Mouse (Mus musculus) cerebellum, adult 2 months (tissue): ENCODE measurements around the gene Traip. TPM values are rescaled to one million over a fixed set of nuclear protein-coding genes. Genes with fewer than 3 reads are reported as not detected.
"Not testable (repeated sequence)": the region's sequence is repeated elsewhere in the genome, so short reads cannot be mapped to it uniquely, and the experiment has no call there.

ENCODE experiments used
- DNase-seq, 2 experiments: peaks; one replicate each; pipeline ENCODE4 v3.0.0; 2021
- H3K27ac ChIP-seq: fragments of 200-500 bp; 2 replicates; pipeline ENCODE4 v1.5.1; 2012; ENCODE audit warnings: low read length, control low read depth, inconsistent platforms; ENCODE audit not compliant: insufficient read depth
- H3K27me3 ChIP-seq: fragments of 200-500 bp; 2 replicates; pipeline ENCODE4 v1.6.1; 2012; ENCODE audit warnings: inconsistent platforms, mild to moderate bottlenecking, low read length, moderate library complexity; ENCODE audit not compliant: control insufficient read depth, insufficient read depth
- H3K4me1 ChIP-seq: fragments of 200-500 bp; 2 replicates; pipeline ENCODE4 v1.6.1; 2011; ENCODE audit warnings: low read length; ENCODE audit not compliant: control insufficient read depth, insufficient read depth
- H3K4me3 ChIP-seq: fragments of 200-500 bp; replicated peaks from 2 replicates; pipeline ENCODE3; 2011; ENCODE audit warnings: mild to moderate bottlenecking, low read depth, low read length, control low read depth; ENCODE audit not compliant: insufficient read depth
- CTCF ChIP-seq: fragments of 200-500 bp; IDR thresholded peaks from 2 replicates; pipeline ENCODE4 v1.5.1; 2011; ENCODE audit warnings: low read depth, mild to moderate bottlenecking, control low read depth, low read length, moderate library complexity, borderline replicate concordance; ENCODE audit not compliant: insufficient read depth
- POLR2A ChIP-seq: fragments of 200-500 bp; IDR thresholded peaks from 2 replicates; pipeline ENCODE4 v1.6.1; 2011; ENCODE audit warnings: low read length, control low read depth, borderline replicate concordance; ENCODE audit not compliant: insufficient read depth
- WGBS: fragments of 180-500 bp; shearing (Covaris S2); methylation state at CpG from one replicate; pipeline ENCODE4 v1.1.7; 2018; 5-methylcytosine and 5-hydroxymethylcytosine counted together
- polyA plus RNA-seq: library from polyadenylated mRNA; depleted of rRNA; stranded (reverse); fragments of >200 nt; gene quantifications from 2 replicates; pipeline ENCODE4 v1.2.3, GENCODE M21; 2012; rRNA removed

Gene Traip
- polyA plus RNA-seq, 1 experiment, result 1.5 TPM

GRCm38 (mm10) chr9:108002778-108003530 lies 53.0 kb downstream of the Traip start:
- WGBS, result under 1% methylated on average over 50 of the region's 50 CpGs
- no peak for DNase-seq
- H3K27me3 ChIP-seq, result no peaks in the 10 kb centered on the region
- peak overlapping the region; percentile 90 for H3K27ac ChIP-seq
- H3K4me3 ChIP-seq, result peak overlapping the region; percentile 86
- TF ChIP-seq CTCF, result no peak
- no peak for TF ChIP-seq POLR2A
- no peaks in the 10 kb centered on the region; the same call in 1 of the 2 replicates for H3K4me1 ChIP-seq

- peak; percentile 14 to 43 for DNase-seq
- H3K27ac ChIP-seq, result peak overlapping the region; percentile 29; the same call in 1 of the 2 replicates
- H3K4me3 ChIP-seq, result peak overlapping the region; percentile 86
- no peaks in the 10 kb centered on the region for H3K27me3 ChIP-seq
- TF ChIP-seq POLR2A (no peak), CTCF (no peak)
- WGBS, result 3% methylated on average over 8 of the region's 8 CpGs
- H3K4me1 ChIP-seq, result no peaks in the 10 kb centered on the region; the same call in 1 of the 2 replicates
These were observed 53.6 kb downstream of the Traip start for GRCm38 (mm10) chr9:108003531-108003890.

GRCm38 (mm10) chr9:108008041-108008440 lies 58.1 kb downstream of the Traip start:
- Histone ChIP-seq H3K4me1 (no peaks in the 10 kb centered on the region; the same call in 1 of the 2 replicates), H3K27ac (no peak overlapping the region), H3K4me3 (no peak overlapping the region), H3K27me3 (no peaks in the 10 kb centered on the region)
- WGBS, result 80% methylated on average over 5 of the region's 5 CpGs
- TF ChIP-seq POLR2A (no peak), CTCF (no peak)
- no peak for DNase-seq

- no peak overlapping the region for H3K4me3 ChIP-seq
- DNase-seq, result no peak
- H3K27me3 ChIP-seq, result no peaks in the 10 kb centered on the region
- no peaks in the 10 kb centered on the region; the same call in 1 of the 2 replicates for H3K4me1 ChIP-seq
- H3K27ac ChIP-seq, result no peak overlapping the region
- TF ChIP-seq POLR2A, result no peak
- no peak for TF ChIP-seq CTCF
These were observed 60.4 kb downstream of the Traip start for GRCm38 (mm10) chr9:108010385-108010784.

GRCm38 (mm10) chr9:108013577-108013976 lies 63.6 kb downstream of the Traip start:
- H3K27ac ChIP-seq, H3K27me3 ChIP-seq, DNase-seq, H3K4me3 ChIP-seq, H3K4me1 ChIP-seq: not testable (repeated sequence)
- WGBS, result 97% methylated on average over 2 of the region's 2 CpGs

- Histone ChIP-seq H3K4me3 (no peak overlapping the region), H3K4me1 (peaks cover 4% of the 10 kb centered on the region; the same call in 1 of the 2 replicates), H3K27ac (no peak overlapping the region), H3K27me3 (no peaks in the 10 kb centered on the region)
- WGBS, result 73% methylated on average over 3 of the region's 3 CpGs
- TF ChIP-seq CTCF (no peak), POLR2A (no peak)
- no peak for DNase-seq
These were observed 67.2 kb downstream of the Traip start for GRCm38 (mm10) chr9:108017127-108017526.

GRCm38 (mm10) chr9:108020741-108021140 lies 70.8 kb downstream of the Traip start:
- H3K27ac ChIP-seq, result no peak overlapping the region
- TF ChIP-seq CTCF (no peak), POLR2A (no peak)
- WGBS, result 91% methylated on average over 1 of the region's 1 CpGs
- peak in 1 of 2 experiments; percentile 20 for DNase-seq
- no peaks in the 10 kb centered on the region for H3K27me3 ChIP-seq
- peaks cover 11% of the 10 kb centered on the region; the same call in 1 of the 2 replicates for H3K4me1 ChIP-seq
- H3K4me3 ChIP-seq, result no peak overlapping the region

Other genes starting within 250 kb of the Traip start
- gene Sema3f, start 239.7 kb upstream of the Traip start, polyA plus RNA-seq, result 30.4 and 31.8 TPM in 2 replicates
- gene Rbm5, start 179.1 kb upstream of the Traip start, polyA plus RNA-seq, result 126 and 129 TPM in 2 replicates
- gene Rbm6, start 76.9 kb upstream of the Traip start, polyA plus RNA-seq, result 64.5 and 66.4 TPM in 2 replicates
- gene Mon1a, start 62.0 kb upstream of the Traip start, polyA plus RNA-seq, result 32.4 and 34.4 TPM in 2 replicates
- gene Mst1r, start 43.3 kb upstream of the Traip start, polyA plus RNA-seq, result 0.71 and 1.0 TPM in 2 replicates
- not detected in 2 replicates for gene Actl11, start 21.7 kb upstream of the Traip start, polyA plus RNA-seq
- 20.2 and 25.1 TPM in 2 replicates for gene Camkv, start 14.5 kb upstream of the Traip start, polyA plus RNA-seq
- 8.0 and 10.0 TPM in 2 replicates for gene Uba7, start 25.4 kb downstream of the Traip start, polyA plus RNA-seq
- 0.20 and 0.38 TPM in 2 replicates for gene Gm20661, start 32.9 kb downstream of the Traip start, polyA plus RNA-seq
- 4.1 and 5.7 TPM in 2 replicates for gene Inka1, start 35.7 kb downstream of the Traip start, polyA plus RNA-seq
- gene Cdhr4, start 42.4 kb downstream of the Traip start, polyA plus RNA-seq, result 2.2 and 4.1 TPM in 2 replicates
- 6.3 and 6.9 TPM in 2 replicates for gene Gm20662, start 46.2 kb downstream of the Traip start, polyA plus RNA-seq
- gene Ip6k1, start 52.4 kb downstream of the Traip start, polyA plus RNA-seq, result 191 and 245 TPM in 2 replicates
- 16.5 and 28.7 TPM in 2 replicates for gene Gmppb, start 99.1 kb downstream of the Traip start, polyA plus RNA-seq
- gene Amigo3, start 103.0 kb downstream of the Traip start, polyA plus RNA-seq, result 2.7 TPM in 2 replicates
- gene Mst1, start 130.3 kb downstream of the Traip start, polyA plus RNA-seq, result 0.13 TPM in 1 of 2 replicates, not detected in the other
- gene Rnf123, start 133.2 kb downstream of the Traip start, polyA plus RNA-seq, result 184 and 213 TPM in 2 replicates
- gene Apeh, start 144.5 kb downstream of the Traip start, polyA plus RNA-seq, result 69.6 and 83.5 TPM in 2 replicates
- 70.0 and 77.6 TPM in 2 replicates for gene Bsn, start 240.2 kb downstream of the Traip start, polyA plus RNA-seq